Mouse (Mus musculus) lung, postnatal 4 days (tissue): ENCODE measurements around the gene Helz.

Experiments used
- DNase-seq, 2 experiments: peaks; one replicate each; pipeline ENCODE4 v3.0.0; 2021

Gene Helz

GRCm38 (mm10) chr11:107729141-107729540 is 181.4 kb downstream of the Helz start:
- peak in 1 of 2 experiments; percentile 40 for DNase-seq

DNA sequence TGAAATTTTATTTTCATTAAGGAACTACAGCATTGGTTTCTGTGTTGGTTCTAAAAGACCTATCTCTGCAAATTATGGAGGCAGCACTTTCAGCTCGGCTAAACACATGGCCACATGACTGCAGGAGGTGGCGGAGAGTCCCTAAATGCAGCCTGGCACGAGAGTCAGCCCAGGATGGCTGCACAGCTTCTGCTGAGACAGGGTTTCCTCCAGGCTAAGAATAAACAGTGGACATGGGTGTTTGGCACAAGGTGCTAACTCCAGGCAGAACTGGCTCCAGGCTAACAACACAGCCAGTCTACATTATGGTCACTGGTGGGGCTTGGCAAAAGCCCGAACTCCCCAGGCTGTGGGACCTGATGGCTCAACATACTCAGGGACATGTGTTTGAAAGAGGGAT is 183.2 kb downstream of the Helz start:
- no peak for DNase-seq

GRCm38 (mm10) chr11:107731498-107731897 is 183.8 kb downstream of the Helz start:
- DNase-seq = no peak

GRCm38 (mm10) chr11:107734133-107734532 is 186.4 kb downstream of the Helz start:
- peak; percentile 25 to 61 for DNase-seq

GRCm38 (mm10) chr11:107737886-107738285 is 190.2 kb downstream of the Helz start:
- DNase-seq = no peak

- DNase-seq = no peak
These were observed 190.8 kb downstream of the Helz start for GRCm38 (mm10) chr11:107738418-107739099.

DNA sequence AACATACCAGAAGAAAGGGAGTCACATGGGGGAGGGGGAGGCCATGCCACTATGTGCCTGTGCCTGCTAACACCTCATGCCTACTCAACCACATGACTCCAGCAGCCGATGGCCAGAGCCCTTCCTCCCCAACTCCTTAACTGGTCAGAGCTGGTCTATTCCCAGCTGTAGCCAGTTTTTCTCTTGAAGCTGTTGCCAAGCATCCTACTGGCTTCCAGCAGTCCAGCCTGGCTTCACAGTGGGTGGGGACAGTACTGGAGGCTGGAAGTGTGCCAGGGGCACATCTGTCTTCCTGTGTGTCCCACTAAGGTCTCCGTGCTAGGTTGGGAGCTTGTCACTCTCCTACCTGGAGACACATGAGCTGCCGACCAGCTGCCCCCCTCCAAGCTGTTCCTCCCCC is 195.4 kb downstream of the Helz start:
- no peak for DNase-seq
